Mouse (Mus musculus) intestine, embryonic 15.5 days (tissue): ENCODE data around the gene Osbpl10. TPM values are rescaled to one million over a fixed set of nuclear protein-coding genes. Genes with fewer than 3 reads are reported as not detected.
"Not testable (repeated sequence)": the region's sequence is repeated elsewhere in the genome, so short reads cannot be mapped to it uniquely, and the experiment has no call there.

Experiments
- ATAC-seq: fragments of 200-750 bp; cut with Nextera tagmentation; 2 replicates; pipeline ENCODE4 v1.8.0; 2017; ENCODE audit warnings: moderate TSS enrichment, moderate library complexity
- H3K27ac ChIP-seq: fragments of 300-500 bp; sonication (generic); 2 replicates; pipeline ENCODE4 v1.5.1; 2015; ENCODE audit warnings: mild to moderate bottlenecking, inconsistent platforms
- H3K27me3 ChIP-seq: fragments of 300-500 bp; sonication (generic); replicated peaks from 2 replicates; pipeline ENCODE4 v1.6.1; 2015; ENCODE audit warnings: inconsistent platforms
- H3K36me3 ChIP-seq: fragments of 300-500 bp; sonication (generic); 2 replicates; pipeline ENCODE4 v1.6.1; 2015; ENCODE audit warnings: inconsistent platforms
- H3K4me1 ChIP-seq: fragments of 300-500 bp; sonication (generic); replicated peaks from 2 replicates; pipeline ENCODE4 v1.6.1; 2015; ENCODE audit warnings: inconsistent platforms
- H3K4me2 ChIP-seq: fragments of 300-500 bp; sonication (generic); replicated peaks from 2 replicates; pipeline ENCODE4 v1.6.1; 2015; ENCODE audit warnings: mild to moderate bottlenecking, inconsistent platforms
- H3K4me3 ChIP-seq: fragments of 300-500 bp; sonication (generic); replicated peaks from 2 replicates; pipeline ENCODE4 v1.5.1; 2015; ENCODE audit warnings: inconsistent platforms
- H3K9ac ChIP-seq: fragments of 300-500 bp; sonication (generic); 2 replicates; pipeline ENCODE4 v1.6.1; 2015; ENCODE audit warnings: inconsistent platforms
- H3K9me3 ChIP-seq: fragments of 300-500 bp; sonication (generic); 2 replicates; pipeline ENCODE4 v1.6.1; 2016; ENCODE audit warnings: inconsistent platforms
- WGBS: fragments of 180-500 bp; shearing (Covaris S2); methylation state at CpG from one replicate; pipeline ENCODE4 v1.1.7; 2015; 5-methylcytosine and 5-hydroxymethylcytosine counted together
- polyA plus RNA-seq: library from polyadenylated mRNA; unstranded; fragments of >200 nt; fragmentation: Nextera tagmentation; extraction: Ambion mirVana; gene quantifications from 2 replicates; pipeline ENCODE4 v1.2.1, GENCODE M21; 2015

Gene Osbpl10
- polyA plus RNA-seq, 1 experiment from 2014 or later = 2.5 TPM

GRCm38 (mm10) chr9:115020141-115020540 is 41.8 kb downstream of the Osbpl10 start:
- 77% methylated on average over 7 of the region's 7 CpGs for WGBS
- no peaks in the 10 kb centered on the region for H3K9me3 ChIP-seq
- no peaks in the 10 kb centered on the region for H3K36me3 ChIP-seq
- no peak overlapping the region for H3K9ac ChIP-seq
- no peak overlapping the region for H3K27ac ChIP-seq
- H3K4me2 ChIP-seq = no peak overlapping the region
- H3K27me3 ChIP-seq = no peaks in the 10 kb centered on the region
- no peak for ATAC-seq
- H3K4me3 ChIP-seq = no peak overlapping the region
- H3K4me1 ChIP-seq = no peaks in the 10 kb centered on the region

- 0 out of 2 replicates have a peak, but pooled peaks have one; percentile 55 for ATAC-seq
- H3K36me3 ChIP-seq = no peaks in the 10 kb centered on the region
- H3K9ac ChIP-seq = no peak overlapping the region
- H3K4me1 ChIP-seq = no peaks in the 10 kb centered on the region
- H3K27ac ChIP-seq = no peak overlapping the region
- no peaks in the 10 kb centered on the region for H3K9me3 ChIP-seq
- 85% methylated on average over 2 of the region's 2 CpGs for WGBS
- H3K4me2 ChIP-seq = no peak overlapping the region
- no peak overlapping the region for H3K4me3 ChIP-seq
- no peaks in the 10 kb centered on the region for H3K27me3 ChIP-seq
These were observed 43.0 kb downstream of the Osbpl10 start for GRCm38 (mm10) chr9:115021419-115021818.

GRCm38 (mm10) chr9:115023137-115023536 is 44.8 kb downstream of the Osbpl10 start:
- ATAC-seq = no peak
- Histone ChIP-seq H3K9ac (no peak overlapping the region), H3K36me3 (no peaks in the 10 kb centered on the region), H3K4me1 (no peaks in the 10 kb centered on the region), H3K9me3 (no peaks in the 10 kb centered on the region), H3K4me3 (no peak overlapping the region), H3K27ac (no peak overlapping the region), H3K4me2 (no peak overlapping the region), H3K27me3 (no peaks in the 10 kb centered on the region)
- 74% methylated on average over 3 of the region's 3 CpGs for WGBS

GRCm38 (mm10) chr9:115023708-115024383 is 45.5 kb downstream of the Osbpl10 start:
- Histone ChIP-seq H3K36me3 (no peaks in the 10 kb centered on the region), H3K9me3 (no peaks in the 10 kb centered on the region), H3K9ac (no peak overlapping the region), H3K27me3 (no peaks in the 10 kb centered on the region), H3K4me2 (no peak overlapping the region), H3K4me1 (no peaks in the 10 kb centered on the region), H3K27ac (no peak overlapping the region), H3K4me3 (no peak overlapping the region)
- no peak for ATAC-seq
- 88% methylated on average over 10 of the region's 10 CpGs for WGBS

GRCm38 (mm10) chr9:115029307-115029706 is 50.9 kb downstream of the Osbpl10 start:
- Histone ChIP-seq H3K9ac (no peak overlapping the region), H3K9me3 (no peaks in the 10 kb centered on the region), H3K4me2 (no peak overlapping the region), H3K4me3 (no peak overlapping the region), H3K27ac (no peak overlapping the region), H3K36me3 (no peaks in the 10 kb centered on the region), H3K4me1 (peaks cover 4% of the 10 kb centered on the region; the same call in 1 of the 2 replicates), H3K27me3 (no peaks in the 10 kb centered on the region)
- ATAC-seq = no peak
- 17% methylated on average over 3 of the region's 3 CpGs for WGBS

- no peaks in the 10 kb centered on the region for H3K9me3 ChIP-seq
- H3K4me3 ChIP-seq = no peak overlapping the region
- ATAC-seq = no peak
- H3K9ac ChIP-seq = no peak overlapping the region
- WGBS = 76% methylated on average over 4 of the region's 4 CpGs
- H3K4me1 ChIP-seq = peaks cover 4% of the 10 kb centered on the region; the same call in 1 of the 2 replicates
- no peak overlapping the region for H3K27ac ChIP-seq
- no peaks in the 10 kb centered on the region for H3K36me3 ChIP-seq
- no peak overlapping the region for H3K4me2 ChIP-seq
- H3K27me3 ChIP-seq = no peaks in the 10 kb centered on the region
These were observed 52.2 kb downstream of the Osbpl10 start for GRCm38 (mm10) chr9:115030581-115030980.

- not testable (repeated sequence) for H3K9me3 ChIP-seq, H3K4me1 ChIP-seq, H3K36me3 ChIP-seq, H3K4me2 ChIP-seq, H3K9ac ChIP-seq, H3K27ac ChIP-seq, H3K27me3 ChIP-seq, ATAC-seq, H3K4me3 ChIP-seq
- 100% methylated on average over 1 of the region's 1 CpGs for WGBS
These were observed 52.7 kb downstream of the Osbpl10 start for GRCm38 (mm10) chr9:115031046-115031445.

GRCm38 (mm10) chr9:115032786-115033185 is 54.4 kb downstream of the Osbpl10 start:
- no peak overlapping the region for H3K27ac ChIP-seq
- WGBS = 87% methylated on average over 7 of the region's 7 CpGs
- H3K4me3 ChIP-seq = no peak overlapping the region
- no peak for ATAC-seq
- no peak overlapping the region for H3K4me2 ChIP-seq
- H3K4me1 ChIP-seq = peaks cover 4% of the 10 kb centered on the region; the same call in 1 of the 2 replicates
- H3K27me3 ChIP-seq = no peaks in the 10 kb centered on the region
- no peaks in the 10 kb centered on the region for H3K36me3 ChIP-seq
- H3K9ac ChIP-seq = no peak overlapping the region
- H3K9me3 ChIP-seq = no peaks in the 10 kb centered on the region

GRCm38 (mm10) chr9:115034271-115034670 is 55.9 kb downstream of the Osbpl10 start:
- Histone ChIP-seq H3K9me3 (no peaks in the 10 kb centered on the region), H3K4me3 (no peak overlapping the region), H3K36me3 (no peaks in the 10 kb centered on the region), H3K27ac (no peak overlapping the region), H3K9ac (no peak overlapping the region), H3K4me1 (peaks cover 3% of the 10 kb centered on the region; the same call in 1 of the 2 replicates), H3K27me3 (no peaks in the 10 kb centered on the region), H3K4me2 (no peak overlapping the region)
- no peak for ATAC-seq
- WGBS = 72% methylated on average over 6 of the region's 6 CpGs

- H3K27ac ChIP-seq = no peak overlapping the region
- H3K27me3 ChIP-seq = no peaks in the 10 kb centered on the region
- no peak overlapping the region for H3K4me3 ChIP-seq
- H3K9ac ChIP-seq = no peak overlapping the region
- H3K4me1 ChIP-seq = no peaks in the 10 kb centered on the region
- H3K9me3 ChIP-seq = no peaks in the 10 kb centered on the region
- WGBS = 86% methylated on average over 7 of the region's 7 CpGs
- no peaks in the 10 kb centered on the region for H3K36me3 ChIP-seq
- no peak for ATAC-seq
- no peak overlapping the region for H3K4me2 ChIP-seq
These were observed 56.4 kb downstream of the Osbpl10 start for GRCm38 (mm10) chr9:115034788-115035187.

GRCm38 (mm10) chr9:115038215-115038614 is 59.8 kb downstream of the Osbpl10 start:
- no peak for ATAC-seq
- Histone ChIP-seq H3K4me2 (no peak overlapping the region), H3K4me1 (no peaks in the 10 kb centered on the region), H3K4me3 (no peak overlapping the region), H3K9me3 (no peaks in the 10 kb centered on the region), H3K27me3 (no peaks in the 10 kb centered on the region), H3K36me3 (no peaks in the 10 kb centered on the region), H3K9ac (no peak overlapping the region), H3K27ac (no peak overlapping the region)
- 51% methylated on average over 14 of the region's 14 CpGs for WGBS

GRCm38 (mm10) chr9:115038686-115039085 is 60.3 kb downstream of the Osbpl10 start:
- no peak overlapping the region for H3K9ac ChIP-seq
- no peak overlapping the region for H3K27ac ChIP-seq
- H3K4me1 ChIP-seq = no peaks in the 10 kb centered on the region
- H3K4me2 ChIP-seq = no peak overlapping the region
- H3K9me3 ChIP-seq = no peaks in the 10 kb centered on the region
- no peak overlapping the region for H3K4me3 ChIP-seq
- 91% methylated on average over 9 of the region's 9 CpGs for WGBS
- ATAC-seq = no peak
- no peaks in the 10 kb centered on the region for H3K27me3 ChIP-seq
- no peaks in the 10 kb centered on the region for H3K36me3 ChIP-seq

- no peaks in the 10 kb centered on the region for H3K9me3 ChIP-seq
- 53% methylated on average over 7 of the region's 7 CpGs for WGBS
- ATAC-seq = peak; percentile 70
These were observed 60.9 kb downstream of the Osbpl10 start for GRCm38 (mm10) chr9:115039245-115039644.

More at GRCm38 (mm10) chr9:115039245-115039644, 60.9 kb downstream of the Osbpl10 start:
- Histone ChIP-seq H3K4me1 (no peaks in the 10 kb centered on the region), H3K4me2 (no peak overlapping the region), H3K27me3 (no peaks in the 10 kb centered on the region), H3K4me3 (no peak overlapping the region), H3K36me3 (no peaks in the 10 kb centered on the region), H3K27ac (no peak overlapping the region), H3K9ac (no peak overlapping the region)
